12 mouse cellular contexts compared by ENCODE assay signal in the genomic region with DNA sequence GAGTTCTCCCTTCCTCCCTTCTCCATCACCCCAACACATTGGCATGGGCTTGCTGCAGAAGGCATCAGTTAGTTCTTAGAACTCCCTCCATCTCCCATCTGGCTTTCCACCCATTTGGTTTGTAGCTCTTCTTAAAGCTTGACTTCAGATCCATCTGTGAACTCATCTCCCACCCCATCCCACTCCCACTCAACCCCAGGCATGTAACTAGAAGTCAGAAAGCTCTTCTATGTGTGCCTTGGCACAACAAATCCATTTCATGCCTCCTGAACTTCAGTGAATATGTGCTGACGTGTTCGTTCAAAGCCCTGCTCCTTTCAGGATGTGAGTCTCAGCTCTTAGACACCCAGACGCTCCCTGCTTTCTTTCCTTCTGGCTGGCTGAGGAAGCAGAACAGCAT.
"Had no signal": no experiment of that assay in that cellular context is flagged by ENCODE, and none has a peak within 500 bp of the region (broad histone marks: within the 10 kb centered on the region; RNA-seq: fewer than 3 reads in every experiment).

No protein-coding gene starts in this region.

- H3K36me3 ChIP-seq: intestine, embryonic 15.5 days; limb, embryonic 13.5 days; midbrain, embryonic 13.5 days had no signal

- DNase-seq: kidney, adult 18-20 months; kidney, postnatal 10 days; left cerebral cortex, postnatal 4 days; lung, adult 2 months; lung, postnatal 36 days; thymus, postnatal 36 days had no signal

- H3K27me3 ChIP-seq: midbrain, embryonic 13.5 days had no signal

- H3K4me2 ChIP-seq: intestine, embryonic 15.5 days; limb, embryonic 13.5 days; midbrain, embryonic 13.5 days had no signal

- ATAC-seq: intestine, embryonic 15.5 days; lung, postnatal 0 days had no signal

- H3K4me3 ChIP-seq: intestine, embryonic 15.5 days; limb, embryonic 13.5 days; midbrain, embryonic 13.5 days had no signal

- H3K9me3 ChIP-seq: intestine, embryonic 15.5 days; limb, embryonic 13.5 days; midbrain, embryonic 13.5 days had no signal

- H3K4me1 ChIP-seq: intestine, embryonic 15.5 days had no signal

- H3K9ac ChIP-seq: intestine, embryonic 15.5 days; limb, embryonic 13.5 days; liver, embryonic 14.5 days; midbrain, embryonic 13.5 days had no signal

- H3K27ac ChIP-seq: intestine, embryonic 15.5 days; limb, embryonic 13.5 days; liver, embryonic 14.5 days; midbrain, embryonic 13.5 days; stomach, postnatal 0 days had no signal
